Mouse (Mus musculus): ENCODE data around the gene Cstf1. TPM values are rescaled to one million over a fixed set of nuclear protein-coding genes. Genes with fewer than 3 reads are reported as not detected.

Gene Cstf1
- polyA plus RNA-seq, 1 experiment from 2014 or later = 45.6 TPM

- peaks cover 59% of the 10 kb centered on the region for H3K36me3 ChIP-seq (ENCODE audit: control insufficient read depth, insufficient read depth, low read length)
- no peak overlapping the region for H3K4me3 ChIP-seq (ENCODE audit: low read depth, low read length)
- no peaks in the 10 kb centered on the region for H3K4me1 ChIP-seq (replicated peaks; ENCODE audit: control insufficient read depth, insufficient read depth, low read length)
- no peak overlapping the region for H3K27ac ChIP-seq (ENCODE audit: low read depth)
- H3K9me3 ChIP-seq (ENCODE audit: control insufficient read depth, low read length) = no peaks in the 10 kb centered on the region
- no peak overlapping the region for H3K4me2 ChIP-seq (ENCODE audit: low read length)
- 80% methylated on average over 9 of the region's 9 CpGs for WGBS
- ATAC-seq (replicated peaks; ENCODE audit: low FRiP score, low TSS enrichment, low read depth) = no peak
- H3K9ac ChIP-seq (ENCODE audit: low read length) = no peak overlapping the region
- DNase-seq (ENCODE audit: low spot score) = no peak
- H3K27me3 ChIP-seq (replicated peaks; ENCODE audit: control insufficient read depth, insufficient read depth, low read length) = no peaks in the 10 kb centered on the region
Measured at GRCm38 (mm10) chr2:172354761-172355160, 15.7 kb upstream of the Cstf1 start.

GRCm38 (mm10) chr2:172355833-172356232, 14.6 kb upstream of the Cstf1 start:
- Histone ChIP-seq H3K9ac (ENCODE audit: low read length) (no peak overlapping the region), H3K4me1 (replicated peaks; ENCODE audit: control insufficient read depth, insufficient read depth, low read length) (no peaks in the 10 kb centered on the region), H3K27ac (ENCODE audit: low read depth) (no peak overlapping the region), H3K4me3 (ENCODE audit: low read depth, low read length) (no peak overlapping the region), H3K36me3 (ENCODE audit: control insufficient read depth, insufficient read depth, low read length) (peaks cover 69% of the 10 kb centered on the region), H3K4me2 (ENCODE audit: low read length) (no peak overlapping the region), H3K27me3 (replicated peaks; ENCODE audit: control insufficient read depth, insufficient read depth, low read length) (no peaks in the 10 kb centered on the region), H3K9me3 (ENCODE audit: control insufficient read depth, low read length) (no peaks in the 10 kb centered on the region)
- WGBS = 89% methylated on average over 5 of the region's 5 CpGs
- ATAC-seq (replicated peaks; ENCODE audit: low FRiP score, low TSS enrichment, low read depth) (no peak), DNase-seq (ENCODE audit: low spot score) (no peak)

GRCm38 (mm10) chr2:172363176-172363575, 7.3 kb upstream of the Cstf1 start:
- Histone ChIP-seq H3K4me1 (replicated peaks; ENCODE audit: control insufficient read depth, insufficient read depth, low read length) (peaks cover 4% of the 10 kb centered on the region), H3K4me2 (ENCODE audit: low read length) (no peak overlapping the region), H3K4me3 (ENCODE audit: low read depth, low read length) (no peak overlapping the region), H3K9me3 (ENCODE audit: control insufficient read depth, low read length) (no peaks in the 10 kb centered on the region), H3K36me3 (ENCODE audit: control insufficient read depth, insufficient read depth, low read length) (peaks cover 96% of the 10 kb centered on the region), H3K27me3 (replicated peaks; ENCODE audit: control insufficient read depth, insufficient read depth, low read length) (no peaks in the 10 kb centered on the region), H3K27ac (ENCODE audit: low read depth) (no peak overlapping the region), H3K9ac (ENCODE audit: low read length) (no peak overlapping the region)
- DNase-seq (ENCODE audit: low spot score) = no peak
- 90% methylated on average over 7 of the region's 7 CpGs for WGBS
- ATAC-seq (replicated peaks; ENCODE audit: low FRiP score, low TSS enrichment, low read depth) = no peak

- no peak for DNase-seq (ENCODE audit: low spot score)
- Histone ChIP-seq H3K9me3 (ENCODE audit: control insufficient read depth, low read length) (no peaks in the 10 kb centered on the region), H3K4me3 (ENCODE audit: low read depth, low read length) (peak overlapping the region; percentile 97), H3K9ac (ENCODE audit: low read length) (peak overlapping the region; percentile 88), H3K4me1 (replicated peaks; ENCODE audit: control insufficient read depth, insufficient read depth, low read length) (peaks cover 28% of the 10 kb centered on the region), H3K4me2 (ENCODE audit: low read length) (peak overlapping the region; percentile 78), H3K27me3 (replicated peaks; ENCODE audit: control insufficient read depth, insufficient read depth, low read length) (no peaks in the 10 kb centered on the region), H3K36me3 (ENCODE audit: control insufficient read depth, insufficient read depth, low read length) (peaks cover 60% of the 10 kb centered on the region), H3K27ac (ENCODE audit: low read depth) (peak overlapping the region; percentile 82)
- under 1% methylated on average over 11 of the region's 11 CpGs for WGBS
- no peak for ATAC-seq (replicated peaks; ENCODE audit: low FRiP score, low TSS enrichment, low read depth)
Measured at GRCm38 (mm10) chr2:172371258-172371657, 777 bp downstream of the Cstf1 start.

DNA sequence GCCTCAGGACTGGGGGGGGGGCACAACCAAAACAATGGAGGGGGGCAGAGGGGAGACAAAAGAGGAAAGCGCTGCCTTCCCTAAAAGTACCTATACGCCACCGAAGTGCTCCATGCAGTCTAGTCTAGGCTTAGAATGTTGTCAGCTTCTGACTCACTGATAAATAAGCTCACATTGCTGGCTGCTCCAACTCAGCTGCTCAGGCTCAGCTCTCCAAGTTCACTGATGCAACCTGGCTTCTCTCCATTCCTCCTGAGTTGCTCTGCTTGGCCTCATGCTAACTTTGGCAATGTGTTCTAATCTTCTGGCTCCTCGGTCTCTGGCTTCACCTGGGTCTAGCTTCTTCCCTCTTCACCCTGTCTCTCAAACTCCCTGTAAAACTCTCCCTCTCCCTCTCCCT, 6.1 kb downstream of the Cstf1 start:
- DNase-seq (ENCODE audit: low spot score) (no peak), ATAC-seq (replicated peaks; ENCODE audit: low FRiP score, low TSS enrichment, low read depth) (no peak)
- H3K9ac ChIP-seq (ENCODE audit: low read length) = no peak overlapping the region
- peaks cover 6% of the 10 kb centered on the region for H3K4me1 ChIP-seq (replicated peaks; ENCODE audit: control insufficient read depth, insufficient read depth, low read length)
- WGBS = 86% methylated on average over 4 of the region's 4 CpGs
- no peaks in the 10 kb centered on the region for H3K9me3 ChIP-seq (ENCODE audit: control insufficient read depth, low read length)
- peaks cover 90% of the 10 kb centered on the region for H3K36me3 ChIP-seq (ENCODE audit: control insufficient read depth, insufficient read depth, low read length)
- no peaks in the 10 kb centered on the region for H3K27me3 ChIP-seq (replicated peaks; ENCODE audit: control insufficient read depth, insufficient read depth, low read length)
- H3K4me2 ChIP-seq (ENCODE audit: low read length) = no peak overlapping the region
- no peak overlapping the region for H3K27ac ChIP-seq (ENCODE audit: low read depth)
- H3K4me3 ChIP-seq (ENCODE audit: low read depth, low read length) = no peak overlapping the region

GRCm38 (mm10) chr2:172376999-172377515, 6.6 kb downstream of the Cstf1 start:
- H3K36me3 ChIP-seq (ENCODE audit: control insufficient read depth, insufficient read depth, low read length) = peaks cover 95% of the 10 kb centered on the region
- H3K9ac ChIP-seq (ENCODE audit: low read length) = no peak overlapping the region
- DNase-seq (ENCODE audit: low spot score) (no peak), ATAC-seq (replicated peaks; ENCODE audit: low FRiP score, low TSS enrichment, low read depth) (no peak)
- 64% methylated on average over 5 of the region's 5 CpGs for WGBS
- no peak overlapping the region for H3K4me2 ChIP-seq (ENCODE audit: low read length)
- H3K27ac ChIP-seq (ENCODE audit: low read depth) = no peak overlapping the region
- H3K4me3 ChIP-seq (ENCODE audit: low read depth, low read length) = no peak overlapping the region
- peaks cover under 1% of the 10 kb centered on the region; the same call in 1 of the 2 replicates for H3K4me1 ChIP-seq (replicated peaks; ENCODE audit: control insufficient read depth, insufficient read depth, low read length)
- H3K9me3 ChIP-seq (ENCODE audit: control insufficient read depth, low read length) = no peaks in the 10 kb centered on the region
- H3K27me3 ChIP-seq (replicated peaks; ENCODE audit: control insufficient read depth, insufficient read depth, low read length) = no peaks in the 10 kb centered on the region

DNA sequence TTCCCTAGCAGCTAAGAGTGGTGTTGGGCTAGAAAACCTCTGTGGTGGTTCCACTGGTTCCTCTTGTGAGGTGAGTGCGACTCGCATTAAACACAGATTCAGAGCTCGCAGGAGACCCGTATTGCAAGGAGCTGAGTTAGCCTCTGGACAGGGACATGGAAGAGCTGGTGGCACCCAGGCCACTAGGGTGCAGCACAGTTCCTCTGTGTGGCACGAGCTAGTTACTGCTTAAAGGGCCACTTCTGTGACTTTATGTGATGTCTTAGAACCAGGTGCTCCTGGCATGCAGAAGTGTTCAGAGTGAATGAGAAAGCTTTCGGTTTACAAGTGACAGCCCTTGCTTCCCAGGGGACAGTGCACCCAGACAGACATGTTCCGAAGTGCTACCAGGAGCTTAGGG, 7.9 kb downstream of the Cstf1 start:
- Histone ChIP-seq H3K9ac (ENCODE audit: low read length) (no peak overlapping the region), H3K27me3 (replicated peaks; ENCODE audit: control insufficient read depth, insufficient read depth, low read length) (no peaks in the 10 kb centered on the region), H3K4me3 (ENCODE audit: low read depth, low read length) (no peak overlapping the region), H3K36me3 (ENCODE audit: control insufficient read depth, insufficient read depth, low read length) (peaks cover 96% of the 10 kb centered on the region), H3K4me2 (ENCODE audit: low read length) (no peak overlapping the region), H3K27ac (ENCODE audit: low read depth) (no peak overlapping the region), H3K9me3 (ENCODE audit: control insufficient read depth, low read length) (no peaks in the 10 kb centered on the region), H3K4me1 (replicated peaks; ENCODE audit: control insufficient read depth, insufficient read depth, low read length) (no peaks in the 10 kb centered on the region)
- DNase-seq (ENCODE audit: low spot score) (no peak), ATAC-seq (replicated peaks; ENCODE audit: low FRiP score, low TSS enrichment, low read depth) (no peak)
- 77% methylated on average over 7 of the region's 7 CpGs for WGBS

DNA sequence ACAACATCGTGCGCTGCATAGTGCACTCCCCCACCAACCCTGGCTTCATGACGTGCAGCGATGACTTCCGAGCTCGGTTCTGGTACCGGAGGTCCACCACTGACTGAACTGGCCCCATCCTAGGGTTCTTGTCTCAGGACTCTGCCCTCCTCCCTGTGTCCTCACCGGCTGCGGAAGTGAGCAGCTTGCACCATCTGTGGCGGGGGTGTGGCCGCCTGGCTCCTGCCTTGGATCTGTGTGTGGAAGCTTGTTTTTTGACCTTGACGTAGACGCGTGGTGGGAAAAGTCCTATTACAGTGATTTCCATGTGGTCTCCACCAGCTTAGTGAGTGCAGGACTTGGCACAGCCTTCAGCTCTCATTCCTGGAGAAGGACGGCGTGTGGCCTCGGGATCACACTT, 10.0 kb downstream of the Cstf1 start:
- DNase-seq (ENCODE audit: low spot score) (no peak), ATAC-seq (replicated peaks; ENCODE audit: low FRiP score, low TSS enrichment, low read depth) (no peak)
- WGBS = 94% methylated on average over 17 of the region's 17 CpGs
- H3K27me3 ChIP-seq (replicated peaks; ENCODE audit: control insufficient read depth, insufficient read depth, low read length) = no peaks in the 10 kb centered on the region
- H3K36me3 ChIP-seq (ENCODE audit: control insufficient read depth, insufficient read depth, low read length) = peaks cover 76% of the 10 kb centered on the region
- H3K9ac ChIP-seq (ENCODE audit: low read length) = no peak overlapping the region
- H3K4me2 ChIP-seq (ENCODE audit: low read length) = no peak overlapping the region
- no peaks in the 10 kb centered on the region for H3K4me1 ChIP-seq (replicated peaks; ENCODE audit: control insufficient read depth, insufficient read depth, low read length)
- H3K4me3 ChIP-seq (ENCODE audit: low read depth, low read length) = no peak overlapping the region
- H3K9me3 ChIP-seq (ENCODE audit: control insufficient read depth, low read length) = no peaks in the 10 kb centered on the region
- no peak overlapping the region for H3K27ac ChIP-seq (ENCODE audit: low read depth)

DNA sequence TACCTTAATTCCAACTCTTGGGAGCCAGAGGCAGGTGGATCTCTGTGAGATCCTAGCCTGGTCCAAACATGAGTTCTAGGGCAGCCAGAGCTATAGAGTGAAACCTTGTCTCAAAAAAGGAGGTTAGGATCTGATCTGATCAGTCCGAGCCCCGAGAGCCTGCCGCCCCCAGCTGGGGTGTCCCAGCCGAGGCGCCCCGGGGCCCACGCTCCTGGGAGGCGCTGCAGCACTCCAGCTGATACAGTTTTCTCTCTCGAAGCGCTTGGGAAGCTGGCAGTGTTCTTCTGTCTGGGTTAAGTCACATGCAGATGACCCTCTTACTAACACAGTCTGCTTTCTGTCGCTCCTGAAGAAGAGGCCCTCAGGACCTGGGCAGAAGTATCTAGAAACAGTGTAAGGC, 10.9 kb downstream of the Cstf1 start:
- DNase-seq (ENCODE audit: low spot score) (no peak), ATAC-seq (replicated peaks; ENCODE audit: low FRiP score, low TSS enrichment, low read depth) (no peak)
- Histone ChIP-seq H3K36me3 (ENCODE audit: control insufficient read depth, insufficient read depth, low read length) (peaks cover 68% of the 10 kb centered on the region), H3K4me1 (replicated peaks; ENCODE audit: control insufficient read depth, insufficient read depth, low read length) (no peaks in the 10 kb centered on the region), H3K4me2 (ENCODE audit: low read length) (no peak overlapping the region), H3K9ac (ENCODE audit: low read length) (no peak overlapping the region), H3K27me3 (replicated peaks; ENCODE audit: control insufficient read depth, insufficient read depth, low read length) (no peaks in the 10 kb centered on the region), H3K27ac (ENCODE audit: low read depth) (no peak overlapping the region), H3K9me3 (ENCODE audit: control insufficient read depth, low read length) (no peaks in the 10 kb centered on the region), H3K4me3 (ENCODE audit: low read depth, low read length) (no peak overlapping the region)
- WGBS = 97% methylated on average over 11 of the region's 11 CpGs
